Mouse (Mus musculus): Measurements from ENCODE around the gene Rbm12.
"Not testable (repeated sequence)": the region's sequence is repeated elsewhere in the genome, so short reads cannot be mapped to it uniquely, and the experiment has no call there.

Gene Rbm12

GRCm38 (mm10) chr2:156111358-156112079 is at the start of gene Rbm12, which contains the start of gene Cpne1:
Gene Rbm12 (minus strand): TSS chr2:156111978.
Gene Cpne1 (minus strand): TSS chr2:156111965.
- DNase-seq, result peak; percentile 84 to 91

- DNase-seq, result no peak
Observed at GRCm38 (mm10) chr2:156151538-156151937, 39.8 kb upstream of the Rbm12 start.

DNA sequence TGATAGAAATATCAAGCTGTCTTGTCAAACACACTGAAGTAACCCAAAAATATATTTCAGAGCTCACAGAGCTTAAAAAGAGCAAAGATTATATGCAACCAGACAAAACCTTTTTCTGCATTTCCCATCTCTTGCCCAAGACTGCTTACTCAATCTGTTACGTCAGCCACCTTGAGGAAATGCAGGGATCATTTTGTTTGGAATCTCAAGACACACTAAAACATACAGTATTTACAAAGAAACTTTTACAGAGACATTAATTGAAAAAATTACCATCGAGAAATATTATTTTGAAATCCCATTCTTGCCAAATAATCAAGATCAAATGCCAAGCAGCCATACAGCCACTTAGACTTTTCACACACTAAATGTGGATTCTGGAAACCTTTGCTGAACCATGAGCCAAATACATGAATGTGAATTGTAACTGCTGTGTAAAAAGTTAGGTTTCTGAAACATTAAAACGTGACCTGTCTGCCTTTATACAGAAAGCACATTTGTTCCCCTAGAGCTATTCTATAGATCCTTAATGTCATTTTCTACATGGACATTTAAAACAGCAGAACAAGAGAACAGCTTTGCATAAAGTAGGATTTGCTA is 35.6 kb upstream of the Rbm12 start:
- no peak for DNase-seq

- no peak for DNase-seq
Observed at GRCm38 (mm10) chr2:156146272-156146989, 34.7 kb upstream of the Rbm12 start.

DNA sequence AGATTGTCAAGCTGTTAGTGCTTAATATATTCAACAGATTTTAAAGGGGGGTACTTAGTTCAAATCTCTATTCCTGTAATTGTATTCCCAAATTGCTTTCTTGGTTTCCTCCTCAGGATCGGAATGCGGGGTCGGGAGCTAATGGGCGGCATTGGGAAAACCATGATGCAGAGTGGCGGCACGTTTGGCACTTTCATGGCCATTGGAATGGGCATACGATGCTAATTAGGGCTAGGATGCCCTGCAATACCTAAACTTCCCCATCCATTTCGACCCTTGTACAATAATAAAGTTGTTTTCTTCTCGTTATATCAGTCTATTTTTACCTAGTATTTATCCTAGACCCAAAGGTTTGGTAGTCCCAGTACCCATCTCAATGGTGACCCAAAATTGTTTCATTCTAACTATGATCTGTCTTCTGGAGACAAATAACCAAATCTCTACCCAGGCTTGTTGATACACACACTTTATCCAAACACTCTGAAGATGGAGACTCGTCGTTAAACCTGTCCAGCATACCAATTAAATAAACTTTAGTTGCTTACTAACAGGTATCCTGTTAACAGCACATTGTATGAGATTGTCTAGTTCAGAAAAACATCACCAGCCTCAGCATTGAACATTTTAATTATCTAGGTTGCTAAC is 33.8 kb upstream of the Rbm12 start:
- no peak for DNase-seq

- DNase-seq, result peak; percentile 84 to 89
Observed at GRCm38 (mm10) chr2:156143953-156144724, 32.4 kb upstream of the Rbm12 start, which contains the start of the genes Romo1 and Nfs1. Gene Romo1 (plus strand): TSS chr2:156144039. Gene Nfs1 (minus strand): TSS chr2:156144186.

DNA sequence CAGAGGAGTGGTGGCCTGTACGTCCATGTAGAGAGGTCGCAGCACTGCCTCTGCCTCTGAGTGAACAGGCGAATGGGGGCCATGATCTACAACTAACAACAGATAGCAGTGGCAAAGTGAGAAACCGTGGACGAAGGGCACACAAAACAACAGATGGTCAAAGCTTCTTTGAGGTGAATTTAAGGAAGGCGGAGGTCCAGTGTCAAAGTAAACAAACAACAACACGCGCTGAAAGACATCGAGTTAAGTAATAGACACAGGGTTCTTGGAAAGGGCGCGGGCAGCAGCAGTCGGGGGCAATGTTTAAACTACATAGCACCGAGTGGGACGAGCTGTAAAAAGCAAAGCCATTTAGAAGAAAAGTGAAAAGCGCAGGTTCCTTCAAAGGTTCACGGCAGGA is 31.6 kb upstream of the Rbm12 start:
- DNase-seq, result no peak

DNA sequence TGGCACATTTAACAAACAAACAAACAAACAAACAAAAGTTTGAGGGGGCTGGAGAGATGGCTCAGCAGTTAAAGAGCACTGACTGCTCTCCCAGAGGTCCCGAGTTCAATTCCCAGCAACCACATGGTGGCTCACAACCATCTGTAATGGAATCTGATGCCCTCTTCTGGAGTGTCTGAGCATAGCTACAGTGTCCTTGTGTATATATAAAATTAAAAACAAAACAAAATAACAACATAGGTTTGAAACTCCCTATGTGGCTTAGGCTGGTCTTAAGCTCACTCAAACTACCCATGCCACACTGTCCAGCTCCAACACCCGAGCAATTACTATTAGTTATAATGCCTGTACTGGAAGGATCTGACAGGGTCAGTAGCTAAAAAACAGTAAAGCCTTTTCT is 31.0 kb upstream of the Rbm12 start:
- no peak for DNase-seq

DNA sequence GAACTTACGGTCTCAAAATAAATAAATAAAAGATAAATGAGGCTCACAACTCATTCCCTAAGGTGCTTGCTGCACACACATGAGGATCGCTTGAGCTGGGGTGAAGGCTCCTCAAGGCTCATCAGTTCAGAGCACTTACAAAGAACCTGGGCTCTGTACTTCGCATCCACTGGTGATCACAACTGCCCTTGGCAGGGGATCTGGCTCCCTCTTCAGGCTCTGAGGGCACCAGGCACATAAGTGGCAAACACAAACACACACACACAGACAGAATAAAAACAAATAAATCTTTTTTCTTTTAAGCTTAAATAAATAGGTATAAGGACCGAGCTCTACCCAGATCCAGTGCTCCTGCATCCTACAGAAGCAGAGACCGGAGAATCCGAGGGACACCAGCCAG is 23.9 kb upstream of the Rbm12 start:
- no peak for DNase-seq

DNA sequence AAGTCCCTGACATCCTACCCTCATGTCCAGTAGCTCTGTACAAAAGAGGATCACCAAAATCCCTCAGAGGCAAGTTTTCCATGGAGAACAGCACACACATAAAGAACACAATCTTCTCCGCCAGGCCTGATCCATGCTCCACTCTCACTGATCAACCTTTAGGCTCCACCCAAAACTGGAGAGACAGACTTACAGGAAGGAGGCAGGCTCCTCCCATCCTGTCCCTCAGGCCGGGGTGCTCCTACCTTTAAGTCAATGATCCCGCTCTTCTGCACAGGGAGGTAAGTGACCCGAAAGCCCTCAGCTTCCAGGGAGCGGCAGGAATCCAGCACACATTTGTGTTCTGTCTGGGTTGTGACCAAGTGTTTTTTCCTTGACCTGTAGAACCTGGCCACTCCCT is 22.4 kb upstream of the Rbm12 start:
- DNase-seq, result no peak

DNA sequence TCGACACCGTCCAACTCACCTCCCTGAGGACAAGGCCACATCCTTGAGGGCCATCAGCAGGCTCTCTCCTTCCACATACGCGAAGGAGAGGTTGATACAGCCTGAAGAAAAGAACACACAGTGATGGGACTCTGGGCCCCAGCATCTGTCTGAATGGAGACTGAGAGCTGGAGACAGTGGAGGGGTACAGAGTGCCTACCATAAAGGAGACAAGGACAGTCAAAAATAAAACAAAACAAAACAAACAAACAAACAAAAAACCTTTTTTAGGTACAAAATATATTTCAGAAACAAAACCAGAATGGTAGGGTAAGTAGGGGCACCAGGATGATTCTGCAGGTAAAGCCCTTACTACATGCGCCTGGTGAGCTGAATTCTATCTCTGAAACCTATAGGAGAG is 15.2 kb upstream of the Rbm12 start, which contains the start of gene Gm28036:
Gene Gm28036 (minus strand): TSS at position 101 of the 400 bp plus-strand sequence.
- DNase-seq, result no peak

DNA sequence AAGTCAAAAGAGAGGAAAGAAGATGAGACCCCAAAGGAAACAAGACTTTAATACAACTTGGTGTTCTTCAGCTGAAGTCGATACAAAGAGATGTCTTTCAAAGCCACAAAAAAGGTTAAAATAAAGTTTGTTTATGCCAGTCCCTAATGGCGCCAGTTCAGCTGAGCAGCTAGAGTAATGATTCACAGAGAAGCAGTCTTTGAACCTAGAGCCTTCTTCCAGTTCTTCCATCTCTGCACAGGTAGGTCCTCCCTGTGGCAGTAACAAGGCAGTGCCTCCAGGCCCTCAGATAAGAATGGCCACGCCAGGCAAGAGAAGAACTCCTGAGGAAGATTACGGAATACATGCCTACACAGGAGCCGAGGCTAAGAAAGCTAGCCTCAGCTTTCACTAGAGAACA is 12.0 kb upstream of the Rbm12 start:
- DNase-seq, result peak; percentile 37

GRCm38 (mm10) chr2:156119566-156119965 is 7.8 kb upstream of the Rbm12 start:
- no peak for DNase-seq

DNA sequence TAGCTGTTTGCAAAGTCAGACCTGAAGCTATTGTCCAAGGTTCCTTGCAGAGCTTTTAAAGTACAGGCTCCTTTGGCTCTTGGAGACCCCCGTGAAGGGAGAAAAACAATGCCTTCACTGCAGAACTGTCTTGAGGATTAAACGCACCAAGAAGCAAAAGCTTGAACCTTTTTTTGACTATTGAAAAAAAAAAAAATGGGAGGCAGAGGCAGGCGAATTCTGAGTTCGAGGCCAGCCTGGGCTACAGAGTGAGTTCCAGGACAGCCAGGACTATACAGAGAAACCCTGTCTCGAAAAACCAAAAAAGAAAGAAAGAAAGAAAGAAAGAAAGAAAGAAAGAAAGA is 274 bp upstream of the Rbm12 start:
- DNase-seq, result not testable (repeated sequence)

GRCm38 (mm10) chr2:156110627-156111357 is 986 bp downstream of the Rbm12 start:
- no peak for DNase-seq

- DNase-seq, result no peak
Observed at GRCm38 (mm10) chr2:156091926-156092325, 19.9 kb downstream of the Rbm12 start.

- DNase-seq, result no peak
Observed at GRCm38 (mm10) chr2:156089799-156090198, 22.0 kb downstream of the Rbm12 start.

GRCm38 (mm10) chr2:156087391-156088110 is 24.2 kb downstream of the Rbm12 start:
- no peak for DNase-seq

- no peak for DNase-seq
Observed at GRCm38 (mm10) chr2:156084541-156084940, 27.2 kb downstream of the Rbm12 start.

DNA sequence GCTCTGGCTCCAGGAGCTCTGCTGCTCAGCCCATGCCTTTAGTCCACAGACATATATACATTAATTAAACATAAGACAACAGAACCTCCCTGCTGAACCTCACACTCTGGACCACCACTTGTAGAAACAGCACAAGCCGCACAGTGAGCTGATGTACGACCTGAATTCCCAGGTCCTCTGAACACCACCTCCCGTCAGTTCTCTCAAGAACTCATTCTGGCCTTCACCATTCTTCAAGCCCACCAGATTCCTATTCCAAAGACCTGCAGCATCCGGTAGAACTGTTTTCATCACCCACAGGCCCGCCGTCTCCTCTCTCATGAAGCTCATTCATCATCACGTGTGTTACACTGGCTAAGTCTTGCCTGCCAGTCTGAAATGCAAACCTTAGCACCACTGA is 31.4 kb downstream of the Rbm12 start:
- no peak for DNase-seq

- peak in 1 of 2 experiments; percentile 13 for DNase-seq
Observed at GRCm38 (mm10) chr2:156079674-156080073, 32.1 kb downstream of the Rbm12 start.
